8 mouse cellular contexts compared by ENCODE assay signal in genomic region chr1:44119201-44120073, GRCm38 (mm10). TPM values are rescaled to one million over a fixed set of nuclear protein-coding genes. Genes with fewer than 3 reads are reported as not detected.
DNase-seq lines count a peak whose midpoint lies in the region; ATAC-seq and TF ChIP-seq lines count a peak whose summit lies in the region.

No protein-coding gene starts in this region.

- no peaks in the 10 kb centered on the region for H3K27me3 ChIP-seq in embryonic facial prominence, embryonic 14.5 days (replicated peaks; ENCODE audit: control insufficient read depth, insufficient read depth, low read length)
- H3K27me3 ChIP-seq in kidney, embryonic 14.5 days (ENCODE audit: control insufficient read depth, insufficient read depth, low read length), result no peaks in the 10 kb centered on the region
- no peaks in the 10 kb centered on the region for H3K27me3 ChIP-seq in limb, embryonic 15.5 days
- H3K27me3 ChIP-seq in midbrain, postnatal 0 days (ENCODE audit: insufficient read depth, low read length), result no peaks in the 10 kb centered on the region

- ATAC-seq in embryonic facial prominence, embryonic 14.5 days (ENCODE audit: low read depth), result peak; percentile 92
- peak; percentile 91 for ATAC-seq in kidney, embryonic 14.5 days (ENCODE audit: low FRiP score, low TSS enrichment)
- ATAC-seq in limb, embryonic 15.5 days (ENCODE audit: insufficient number of reproducible peaks, low FRiP score, low TSS enrichment, low read depth), result peak; percentile 85
- peak; percentile 88 for ATAC-seq in midbrain, postnatal 0 days (ENCODE audit: low FRiP score)

- H3K36me3 ChIP-seq in embryonic facial prominence, embryonic 14.5 days (ENCODE audit: control insufficient read depth, insufficient read depth, low read length), result peaks cover 22% of the 10 kb centered on the region
- peaks cover 14% of the 10 kb centered on the region for H3K36me3 ChIP-seq in kidney, embryonic 14.5 days (ENCODE audit: control insufficient read depth, insufficient read depth, low read length)
- H3K36me3 ChIP-seq in limb, embryonic 15.5 days, result peaks cover 13% of the 10 kb centered on the region; the same call in 1 of the 2 replicates
- H3K36me3 ChIP-seq in midbrain, postnatal 0 days (ENCODE audit: insufficient read depth, low read length), result peaks cover 3% of the 10 kb centered on the region; the same call in 1 of the 2 replicates

- no peaks in the 10 kb centered on the region for H3K9me3 ChIP-seq in embryonic facial prominence, embryonic 14.5 days (ENCODE audit: control insufficient read depth, low read length)
- no peaks in the 10 kb centered on the region for H3K9me3 ChIP-seq in kidney, embryonic 14.5 days (ENCODE audit: control insufficient read depth, low read length)
- H3K9me3 ChIP-seq in limb, embryonic 15.5 days, result no peaks in the 10 kb centered on the region
- H3K9me3 ChIP-seq in midbrain, postnatal 0 days (ENCODE audit: low read length), result no peaks in the 10 kb centered on the region

- WGBS in embryonic facial prominence, embryonic 14.5 days, result 0% methylated on average over 37 of the region's 43 CpGs
- WGBS in kidney, embryonic 14.5 days, result under 1% methylated on average over 39 of the region's 43 CpGs
- WGBS in limb, embryonic 15.5 days, result under 1% methylated on average over 40 of the region's 43 CpGs
- WGBS in midbrain, postnatal 0 days, result under 1% methylated on average over 37 of the region's 43 CpGs

- H3K4me1 ChIP-seq in embryonic facial prominence, embryonic 14.5 days (ENCODE audit: control insufficient read depth, insufficient read depth, low read length), result peaks cover 10% of the 10 kb centered on the region
- H3K4me1 ChIP-seq in kidney, embryonic 14.5 days (ENCODE audit: control insufficient read depth, insufficient read depth, low read length), result no peaks in the 10 kb centered on the region
- peaks cover 6% of the 10 kb centered on the region for H3K4me1 ChIP-seq in limb, embryonic 15.5 days
- 0 out of 2 replicates have a peak, but pooled peaks cover 3% of the 10 kb centered on the region for H3K4me1 ChIP-seq in midbrain, postnatal 0 days (ENCODE audit: insufficient read depth, low read length)

- H3K4me3 ChIP-seq in embryonic facial prominence, embryonic 14.5 days (ENCODE audit: low read depth, low read length), result peak overlapping the region; percentile 72
- peak overlapping the region; percentile 84 for H3K4me3 ChIP-seq in kidney, embryonic 14.5 days (ENCODE audit: low read length)
- peak overlapping the region; percentile 64 for H3K4me3 ChIP-seq in limb, embryonic 15.5 days
- peak overlapping the region; percentile 67 for H3K4me3 ChIP-seq in midbrain, postnatal 0 days (ENCODE audit: low read depth, low read length)

- H3K9ac ChIP-seq in embryonic facial prominence, embryonic 14.5 days (ENCODE audit: low read depth, low read length), result peak overlapping the region; percentile 84
- H3K9ac ChIP-seq in kidney, embryonic 14.5 days (ENCODE audit: low read depth, low read length), result peak overlapping the region; percentile 76
- peak overlapping the region; percentile 70 for H3K9ac ChIP-seq in limb, embryonic 15.5 days
- H3K9ac ChIP-seq in midbrain, postnatal 0 days (replicated peaks; ENCODE audit: low read length, poor library complexity, severe bottlenecking), result peak overlapping the region; percentile 88

- TF ChIP-seq CTCF in midbrain, postnatal 0 days (IDR thresholded peaks at IDR 0.05), result peak; percentile 72

- H3K27ac ChIP-seq in embryonic facial prominence, embryonic 14.5 days (replicated peaks; ENCODE audit: low read depth, low read length), result peak overlapping the region; percentile 95
- H3K27ac ChIP-seq in kidney, embryonic 14.5 days (ENCODE audit: low read depth, low read length), result peak overlapping the region; percentile 96
- H3K27ac ChIP-seq in limb, embryonic 15.5 days, result peak overlapping the region; percentile 94
- peak overlapping the region; percentile 93 for H3K27ac ChIP-seq in midbrain, postnatal 0 days (ENCODE audit: low read depth, low read length)

- peak; percentile 86 for DNase-seq in 3T3-L1 (ENCODE audit: low read depth, low spot score)
- DNase-seq in adrenal gland, postnatal 4 days (ENCODE audit: low spot score in 2 of 2), result peak; percentile 49 to 71
- DNase-seq in embryonic facial prominence, embryonic 14.5 days (ENCODE audit: low spot score), result peak; percentile 92
- DNase-seq in heart, adult 9 months (ENCODE audit: low spot score in 2 of 2), result peak; percentile 78 to 81
- DNase-seq in midbrain, postnatal 0 days (ENCODE audit: low spot score), result peak; percentile 84
- peak; percentile 29 to 51 for DNase-seq in spleen, postnatal 14 days (ENCODE audit: low spot score in 2 of 2)

- peak overlapping the region; percentile 85 for H3K4me2 ChIP-seq in embryonic facial prominence, embryonic 14.5 days (ENCODE audit: low read depth, low read length)
- peak overlapping the region; percentile 60 for H3K4me2 ChIP-seq in kidney, embryonic 14.5 days (replicated peaks; ENCODE audit: low read depth, low read length)
- peak overlapping the region; percentile 84 for H3K4me2 ChIP-seq in limb, embryonic 15.5 days
- peak overlapping the region; percentile 70 for H3K4me2 ChIP-seq in midbrain, postnatal 0 days (ENCODE audit: low read depth, low read length, poor library complexity, severe bottlenecking)

RNA-seq across cellular contexts. Expression of gene Bivm, which starts 0.7 kb away (rescaled TPM):
- 10 to 100 TPM; 21.1 to 25.2 TPM for total RNA-seq in adrenal gland, postnatal 4 days (2021)
- polyA plus RNA-seq in embryonic facial prominence, embryonic 14.5 days (2014; fragmentation: Nextera tagmentation; extraction: Ambion mirVana), result 19.6 and 20.9 TPM in 2 replicates
- 16.4 and 24.1 TPM in 2 replicates for polyA plus RNA-seq in kidney, embryonic 14.5 days (2014; fragmentation: Nextera tagmentation; extraction: Ambion mirVana)
- polyA plus RNA-seq in limb, embryonic 15.5 days (2015; fragmentation: Nextera tagmentation; extraction: Ambion mirVana), result 14.4 and 17.4 TPM in 2 replicates
- 43.9 and 49.8 TPM in 2 replicates for total RNA-seq in midbrain, postnatal 0 days (2014; rRNA removed)
- polyA plus RNA-seq in midbrain, postnatal 0 days (2015; fragmentation: Nextera tagmentation; extraction: Ambion mirVana), result 22.2 and 23.1 TPM in 2 replicates

RNA-seq across cellular contexts. Expression of gene Kdelc1, which starts 0.8 kb away (rescaled TPM):
- total RNA-seq in adrenal gland, postnatal 4 days (2021), result 10 to 100 TPM; 28.9 to 31.6 TPM
- 63.6 and 72.6 TPM in 2 replicates for polyA plus RNA-seq in embryonic facial prominence, embryonic 14.5 days (2014; fragmentation: Nextera tagmentation; extraction: Ambion mirVana)
- 66.4 and 78.0 TPM in 2 replicates for polyA plus RNA-seq in kidney, embryonic 14.5 days (2014; fragmentation: Nextera tagmentation; extraction: Ambion mirVana)
- polyA plus RNA-seq in limb, embryonic 15.5 days (2015; fragmentation: Nextera tagmentation; extraction: Ambion mirVana), result 68.6 and 70.7 TPM in 2 replicates
- 9.9 and 15.2 TPM in 2 replicates for total RNA-seq in midbrain, postnatal 0 days (2014; rRNA removed)
- polyA plus RNA-seq in midbrain, postnatal 0 days (2015; fragmentation: Nextera tagmentation; extraction: Ambion mirVana), result 15.5 and 16.7 TPM in 2 replicates

RNA-seq across cellular contexts. Expression of gene Tex30, which starts 17.2 kb away (rescaled TPM):
- total RNA-seq in adrenal gland, postnatal 4 days (2021), result 10 to 100 TPM; 13.3 to 15.9 TPM
- polyA plus RNA-seq in embryonic facial prominence, embryonic 14.5 days (2014; fragmentation: Nextera tagmentation; extraction: Ambion mirVana), result 61.2 and 66.0 TPM in 2 replicates
- 104 and 122 TPM in 2 replicates for polyA plus RNA-seq in kidney, embryonic 14.5 days (2014; fragmentation: Nextera tagmentation; extraction: Ambion mirVana)
- 56.0 and 65.7 TPM in 2 replicates for polyA plus RNA-seq in limb, embryonic 15.5 days (2015; fragmentation: Nextera tagmentation; extraction: Ambion mirVana)
- total RNA-seq in midbrain, postnatal 0 days (2014; rRNA removed), result 8.4 and 16.8 TPM in 2 replicates
- 30.4 and 37.2 TPM in 2 replicates for polyA plus RNA-seq in midbrain, postnatal 0 days (2015; fragmentation: Nextera tagmentation; extraction: Ambion mirVana)

RNA-seq across cellular contexts. Expression of gene Ercc5, which starts 28.1 kb away (rescaled TPM):
- total RNA-seq in adrenal gland, postnatal 4 days (2021), result 10 to 100 TPM; 24.3 to 29.5 TPM
- 22.1 and 22.4 TPM in 2 replicates for polyA plus RNA-seq in embryonic facial prominence, embryonic 14.5 days (2014; fragmentation: Nextera tagmentation; extraction: Ambion mirVana)
- 12.7 and 23.2 TPM in 2 replicates for polyA plus RNA-seq in kidney, embryonic 14.5 days (2014; fragmentation: Nextera tagmentation; extraction: Ambion mirVana)
- polyA plus RNA-seq in limb, embryonic 15.5 days (2015; fragmentation: Nextera tagmentation; extraction: Ambion mirVana), result 24.7 and 25.6 TPM in 2 replicates
- 14.9 and 24.3 TPM in 2 replicates for total RNA-seq in midbrain, postnatal 0 days (2014; rRNA removed)
- polyA plus RNA-seq in midbrain, postnatal 0 days (2015; fragmentation: Nextera tagmentation; extraction: Ambion mirVana), result 18.8 and 23.6 TPM in 2 replicates

RNA-seq across cellular contexts. Expression of gene Gm8251, which starts 57.7 kb away (rescaled TPM):
- total RNA-seq in adrenal gland, postnatal 4 days (2021), result not detected
- 0.03 and 0.11 TPM in 2 replicates for polyA plus RNA-seq in embryonic facial prominence, embryonic 14.5 days (2014; fragmentation: Nextera tagmentation; extraction: Ambion mirVana)
- 0.09 and 0.14 TPM in 2 replicates for polyA plus RNA-seq in kidney, embryonic 14.5 days (2014; fragmentation: Nextera tagmentation; extraction: Ambion mirVana)
- 0.04 and 0.06 TPM in 2 replicates for polyA plus RNA-seq in limb, embryonic 15.5 days (2015; fragmentation: Nextera tagmentation; extraction: Ambion mirVana)
- 0.05 and 0.09 TPM in 2 replicates for total RNA-seq in midbrain, postnatal 0 days (2014; rRNA removed)
- polyA plus RNA-seq in midbrain, postnatal 0 days (2015; fragmentation: Nextera tagmentation; extraction: Ambion mirVana), result not detected in 2 replicates

Comparison
In these comparisons a context has a peak if more than half of its experiments do, and no peak if none do; other contexts are left out.
1. Peak in every context shown above with its lines: DNase-seq, ATAC-seq, H3K4me3 ChIP-seq and H3K27ac ChIP-seq.
2. DNase-seq: peak in every context shown above with its lines; median percentile 92 in embryonic facial prominence, embryonic 14.5 days; 86 in 3T3-L1; 84 in midbrain, postnatal 0 days; 80 in heart, adult 9 months; 60 in adrenal gland, postnatal 4 days; 40 in spleen, postnatal 14 days.